Mouse (Mus musculus) hindbrain, embryonic 11.5 days (tissue): ENCODE data around the gene Nlgn2. TPM values are rescaled to one million over a fixed set of nuclear protein-coding genes. Genes with fewer than 3 reads are reported as not detected.

ENCODE experiments used
- ATAC-seq: fragments of 200-750 bp; cut with Nextera tagmentation; 2 replicates; pipeline ENCODE4 v1.8.0; 2017; ENCODE audit warnings: mild to moderate bottlenecking, moderate TSS enrichment, moderate library complexity; ENCODE audit not compliant: low FRiP score
- DNase-seq: peaks from one replicate; pipeline ENCODE4 v3.0.0-alpha.2; 2015; ENCODE audit warnings: low spot score
- H3K27ac ChIP-seq: fragments of 300-500 bp; sonication (generic); 2 replicates; pipeline ENCODE4 v1.5.1; 2014; ENCODE audit warnings: mild to moderate bottlenecking, low read depth, low read length
- H3K27me3 ChIP-seq: fragments of 300-500 bp; sonication (generic); 2 replicates; pipeline ENCODE4 v1.6.1; 2014; ENCODE audit warnings: mild to moderate bottlenecking, low read length, moderate library complexity, mixed read lengths; ENCODE audit not compliant: control insufficient read depth, insufficient read depth
- H3K36me3 ChIP-seq: fragments of 300-500 bp; sonication (generic); 2 replicates; pipeline ENCODE4 v1.6.1; 2014; ENCODE audit warnings: mild to moderate bottlenecking, low read length, moderate library complexity, mixed read lengths; ENCODE audit not compliant: control insufficient read depth, insufficient read depth
- H3K4me1 ChIP-seq: fragments of 300-500 bp; sonication (generic); replicated peaks from 2 replicates; pipeline ENCODE4 v1.6.1; 2014; ENCODE audit warnings: low read length, mixed read lengths; ENCODE audit not compliant: control insufficient read depth, insufficient read depth
- H3K4me2 ChIP-seq: fragments of 300-500 bp; sonication (generic); replicated peaks from 2 replicates; pipeline ENCODE4 v1.6.1; 2014; ENCODE audit warnings: mild to moderate bottlenecking, low read depth, low read length
- H3K4me3 ChIP-seq: fragments of 300-500 bp; sonication (generic); 2 replicates; pipeline ENCODE4 v1.5.1; 2014; ENCODE audit warnings: low read depth, low read length
- H3K9ac ChIP-seq: fragments of 300-500 bp; sonication (generic); 2 replicates; pipeline ENCODE4 v1.6.1; 2014; ENCODE audit warnings: low read depth, low read length
- H3K9me3 ChIP-seq: fragments of 300-500 bp; sonication (generic); 2 replicates; pipeline ENCODE4 v1.6.1; 2016; ENCODE audit warnings: low read length; ENCODE audit not compliant: control insufficient read depth
- WGBS: fragments of 180-500 bp; shearing (Covaris S2); extraction: QIAGEN DNeasy Blood & Tissue Kit; methylation state at CpG from one replicate; pipeline ENCODE4 v1.1.7; 2014; 5-methylcytosine and 5-hydroxymethylcytosine counted together
- polyA plus RNA-seq: library from polyadenylated mRNA; unstranded; fragments of >200 nt; fragmentation: Nextera tagmentation; extraction: Ambion mirVana; gene quantifications from 2 replicates; pipeline ENCODE4 v1.2.1, GENCODE M21; 2014

Gene Nlgn2
- polyA plus RNA-seq, 1 experiment from 2014 or later, result 16.1 TPM

GRCm38 (mm10) chr11:69837952-69838713, 549 bp upstream of the Nlgn2 start, which contains the start of gene Tmem256:
Gene Tmem256 (plus strand): TSS chr11:69838514.
- peaks cover 20% of the 10 kb centered on the region for H3K4me1 ChIP-seq
- H3K4me2 ChIP-seq, result peak within 1 kb of the TSS; percentile 92
- H3K36me3 ChIP-seq, result 0 out of 2 replicates have a peak, but pooled peaks cover 4% of the 10 kb centered on the region
- peak within 1 kb of the TSS; percentile 90 for H3K9ac ChIP-seq
- H3K9me3 ChIP-seq, result no peaks in the 10 kb centered on the region
- peak; percentile 97 for DNase-seq
- peak; percentile 87 for ATAC-seq
- under 1% methylated on average over 34 of the region's 34 CpGs for WGBS
- H3K27ac ChIP-seq, result peak within 1 kb of the TSS; percentile 92
- H3K27me3 ChIP-seq, result peaks cover 2% of the 10 kb centered on the region; the same call in 1 of the 2 replicates
- peak within 1 kb of the TSS; percentile 85 for H3K4me3 ChIP-seq

GRCm38 (mm10) chr11:69836703-69837576, 644 bp downstream of the Nlgn2 start:
- peak overlapping the region; percentile 85 for H3K4me3 ChIP-seq
- WGBS, result under 1% methylated on average over 42 of the region's 52 CpGs
- peak overlapping the region; percentile 90 for H3K9ac ChIP-seq
- peak overlapping the region; percentile 92 for H3K4me2 ChIP-seq
- peaks cover 20% of the 10 kb centered on the region for H3K4me1 ChIP-seq
- H3K27ac ChIP-seq, result peak overlapping the region; percentile 92
- peak; percentile 64 for DNase-seq
- peaks cover 4% of the 10 kb centered on the region; the same call in 1 of the 2 replicates for H3K36me3 ChIP-seq
- peak; percentile 11 for ATAC-seq
- no peaks in the 10 kb centered on the region for H3K9me3 ChIP-seq
- peaks cover 2% of the 10 kb centered on the region; the same call in 1 of the 2 replicates for H3K27me3 ChIP-seq

GRCm38 (mm10) chr11:69835966-69836335, 1.6 kb downstream of the Nlgn2 start:
- DNase-seq (peak; percentile 33), ATAC-seq (no peak)
- Histone ChIP-seq H3K27ac (peak overlapping the region; percentile 92), H3K36me3 (peaks cover 4% of the 10 kb centered on the region; the same call in 1 of the 2 replicates), H3K4me2 (peak overlapping the region; percentile 92), H3K27me3 (peaks cover 2% of the 10 kb centered on the region; the same call in 1 of the 2 replicates), H3K9ac (peak overlapping the region; percentile 90), H3K9me3 (no peaks in the 10 kb centered on the region), H3K4me1 (peaks cover 20% of the 10 kb centered on the region), H3K4me3 (peak overlapping the region; percentile 85)
- 0% methylated on average over 4 of the region's 4 CpGs for WGBS

- Histone ChIP-seq H3K4me3 (peak overlapping the region; percentile 85), H3K27ac (peak overlapping the region; percentile 92; the same call in 1 of the 2 replicates), H3K4me1 (peaks cover 20% of the 10 kb centered on the region), H3K4me2 (peak overlapping the region; percentile 92), H3K36me3 (peaks cover 4% of the 10 kb centered on the region; the same call in 1 of the 2 replicates), H3K9me3 (no peaks in the 10 kb centered on the region), H3K27me3 (peaks cover 2% of the 10 kb centered on the region; the same call in 1 of the 2 replicates), H3K9ac (peak overlapping the region; percentile 90)
- no peak for ATAC-seq
- 1% methylated on average over 9 of the region's 9 CpGs for WGBS
- peak; percentile 79 for DNase-seq
These were observed 2.1 kb downstream of the Nlgn2 start for GRCm38 (mm10) chr11:69835326-69835965.

GRCm38 (mm10) chr11:69834001-69834549, 3.5 kb downstream of the Nlgn2 start:
- peak; percentile 57 for DNase-seq
- ATAC-seq, result no peak
- peaks cover 2% of the 10 kb centered on the region; the same call in 1 of the 2 replicates for H3K27me3 ChIP-seq
- H3K27ac ChIP-seq, result peak overlapping the region; percentile 47
- no peaks in the 10 kb centered on the region for H3K9me3 ChIP-seq
- WGBS, result 8% methylated on average over 38 of the region's 48 CpGs
- peak overlapping the region; percentile 90 for H3K9ac ChIP-seq
- peak overlapping the region; percentile 85 for H3K4me3 ChIP-seq
- H3K4me2 ChIP-seq, result peak overlapping the region; percentile 92
- H3K36me3 ChIP-seq, result peaks cover 4% of the 10 kb centered on the region; the same call in 1 of the 2 replicates
- peaks cover 17% of the 10 kb centered on the region for H3K4me1 ChIP-seq

- H3K9me3 ChIP-seq, result no peaks in the 10 kb centered on the region
- ATAC-seq (no peak), DNase-seq (no peak)
- no peak overlapping the region for H3K27ac ChIP-seq
- peaks cover 2% of the 10 kb centered on the region; the same call in 1 of the 2 replicates for H3K27me3 ChIP-seq
- WGBS, result 55% methylated on average over 8 of the region's 8 CpGs
- H3K36me3 ChIP-seq, result peaks cover 4% of the 10 kb centered on the region; the same call in 1 of the 2 replicates
- peak overlapping the region; percentile 85; the same call in 1 of the 2 replicates for H3K4me3 ChIP-seq
- peak overlapping the region; percentile 92 for H3K4me2 ChIP-seq
- H3K9ac ChIP-seq, result peak overlapping the region; percentile 90
- H3K4me1 ChIP-seq, result peaks cover 14% of the 10 kb centered on the region
These were observed 4.0 kb downstream of the Nlgn2 start for GRCm38 (mm10) chr11:69833554-69833953.

- H3K4me3 ChIP-seq, result no peak overlapping the region
- H3K36me3 ChIP-seq, result peaks cover 15% of the 10 kb centered on the region
- DNase-seq (no peak), ATAC-seq (no peak)
- 70% methylated on average over 5 of the region's 5 CpGs for WGBS
- H3K9me3 ChIP-seq, result no peaks in the 10 kb centered on the region
- H3K27ac ChIP-seq, result no peak overlapping the region
- peaks cover 3% of the 10 kb centered on the region; the same call in 1 of the 2 replicates for H3K4me1 ChIP-seq
- H3K27me3 ChIP-seq, result peaks cover under 1% of the 10 kb centered on the region; the same call in 1 of the 2 replicates
- H3K9ac ChIP-seq, result no peak overlapping the region
- no peak overlapping the region for H3K4me2 ChIP-seq
These were observed 8.8 kb downstream of the Nlgn2 start for GRCm38 (mm10) chr11:69828832-69829231.

- 72% methylated on average over 2 of the region's 2 CpGs for WGBS
- no peak for DNase-seq
These were observed 14.1 kb downstream of the Nlgn2 start for GRCm38 (mm10) chr11:69823456-69823855.

More at GRCm38 (mm10) chr11:69823456-69823855, 14.1 kb downstream of the Nlgn2 start:
- H3K9me3 ChIP-seq, result no peaks in the 10 kb centered on the region
- no peak overlapping the region for H3K27ac ChIP-seq
- H3K27me3 ChIP-seq, result no peaks in the 10 kb centered on the region
- no peak for ATAC-seq
- H3K4me1 ChIP-seq, result no peaks in the 10 kb centered on the region; the same call in 1 of the 2 replicates
- H3K9ac ChIP-seq, result no peak overlapping the region
- no peak overlapping the region for H3K4me2 ChIP-seq
- H3K36me3 ChIP-seq, result peaks cover 12% of the 10 kb centered on the region
- H3K4me3 ChIP-seq, result no peak overlapping the region
